ENCODE assay signal across 28 mouse cellular contexts in genomic region chr5:75604238-75604637, GRCm38 (mm10). TPM values are rescaled to one million over a fixed set of nuclear protein-coding genes. Genes with fewer than 3 reads are reported as not detected.
DNase-seq lines count a peak whose midpoint lies in the region; ATAC-seq and TF ChIP-seq lines count a peak whose summit lies in the region.
"Had no signal": no experiment of that assay in that cellular context is flagged by ENCODE, and none has a peak within 500 bp of the region (broad histone marks: within the 10 kb centered on the region; RNA-seq: fewer than 3 reads in every experiment).

No protein-coding gene starts in this region.

- H3K4me1 ChIP-seq in hindbrain, embryonic 10.5 days (replicated peaks) = peaks cover 51% of the 10 kb centered on the region
- H3K4me1 ChIP-seq in hindbrain, postnatal 0 days (ENCODE audit: insufficient read depth, low read length) = no peaks in the 10 kb centered on the region
- H3K4me1 ChIP-seq in neural tube, embryonic 13.5 days (replicated peaks) = peaks cover 48% of the 10 kb centered on the region
- H3K4me1 ChIP-seq: embryonic facial prominence, embryonic 13.5 days had no signal

- H3K9ac ChIP-seq in hindbrain, postnatal 0 days (replicated peaks; ENCODE audit: low read length) = no peak overlapping the region
- H3K9ac ChIP-seq in neural tube, embryonic 13.5 days = peak overlapping the region; percentile 3; the same call in 1 of the 2 replicates
- H3K9ac ChIP-seq: embryonic facial prominence, embryonic 13.5 days; forebrain, embryonic 13.5 days; heart, embryonic 13.5 days; hindbrain, embryonic 12.5 days; hindbrain, embryonic 15.5 days had no signal

- no peak for DNase-seq in hindbrain, embryonic 10.5 days (ENCODE audit: low spot score)
- no peak for DNase-seq in hindbrain, postnatal 0 days (ENCODE audit: low spot score)
- DNase-seq in neural tube, embryonic 10.5 days (ENCODE audit: extremely low spot score, low spot score) = no peak
- no peak for DNase-seq in thymus, postnatal 14 days
- DNase-seq: adrenal gland, adult 2 months; adrenal gland, postnatal 14 days; B cell, adult 2 months; cerebellum, adult 11 months; cerebellum, adult 2 months; cerebellum, adult 9-11 months; cerebellum, postnatal 25 days; embryo, embryonic 11 days; gastrocnemius, postnatal 25 days; heart, adult 2 months; heart, postnatal 14 days; heart, postnatal 4 days had no signal

- H3K4me3 ChIP-seq in hindbrain, embryonic 10.5 days = no peak overlapping the region
- H3K4me3 ChIP-seq in hindbrain, postnatal 0 days (ENCODE audit: low read length) = no peak overlapping the region
- H3K4me3 ChIP-seq in neural tube, embryonic 13.5 days = no peak overlapping the region
- H3K4me3 ChIP-seq: embryonic facial prominence, embryonic 10.5 days; embryonic facial prominence, embryonic 13.5 days; erythroblast, embryonic 14.5 days; forebrain, embryonic 13.5 days; heart, adult 2 months; heart, embryonic 10.5 days; heart, embryonic 13.5 days; hindbrain, embryonic 12.5 days; hindbrain, embryonic 15.5 days had no signal

- H3K27me3 ChIP-seq in hindbrain, embryonic 10.5 days (ENCODE audit: insufficient read depth, poor library complexity, severe bottlenecking) = no peaks in the 10 kb centered on the region
- H3K27me3 ChIP-seq in hindbrain, postnatal 0 days (ENCODE audit: insufficient read depth, low read length) = no peaks in the 10 kb centered on the region
- no peaks in the 10 kb centered on the region for H3K27me3 ChIP-seq in neural tube, embryonic 13.5 days
- H3K27me3 ChIP-seq: embryonic facial prominence, embryonic 13.5 days; forebrain, embryonic 13.5 days; heart, embryonic 13.5 days; hindbrain, embryonic 12.5 days; hindbrain, embryonic 15.5 days had no signal

- peaks cover 7% of the 10 kb centered on the region for H3K36me3 ChIP-seq in hindbrain, embryonic 10.5 days
- no peaks in the 10 kb centered on the region for H3K36me3 ChIP-seq in hindbrain, postnatal 0 days (ENCODE audit: insufficient read depth, low read length)
- peaks cover 3% of the 10 kb centered on the region; the same call in 1 of the 2 replicates for H3K36me3 ChIP-seq in neural tube, embryonic 13.5 days
- H3K36me3 ChIP-seq: embryonic facial prominence, embryonic 13.5 days; heart, embryonic 13.5 days; hindbrain, embryonic 12.5 days had no signal

- H3K9me3 ChIP-seq in hindbrain, embryonic 10.5 days = no peaks in the 10 kb centered on the region
- no peaks in the 10 kb centered on the region for H3K9me3 ChIP-seq in hindbrain, postnatal 0 days (ENCODE audit: low read length)
- no peaks in the 10 kb centered on the region for H3K9me3 ChIP-seq in neural tube, embryonic 13.5 days
- H3K9me3 ChIP-seq: embryonic facial prominence, embryonic 10.5 days; embryonic facial prominence, embryonic 13.5 days; forebrain, embryonic 13.5 days; heart, embryonic 10.5 days; heart, embryonic 13.5 days; hindbrain, embryonic 12.5 days; hindbrain, embryonic 15.5 days had no signal

- no peak for TF ChIP-seq CTCF in hindbrain, postnatal 0 days (IDR thresholded peaks at IDR 0.05; ENCODE audit: low read depth)

- WGBS in hindbrain, embryonic 10.5 days = 58% methylated on average over 9 of the region's 9 CpGs
- 55% methylated on average over 9 of the region's 9 CpGs for WGBS in hindbrain, postnatal 0 days
- 42% methylated on average over 9 of the region's 9 CpGs for WGBS in neural tube, embryonic 13.5 days

- peak overlapping the region; percentile 59; the same call in 1 of the 2 replicates for H3K27ac ChIP-seq in hindbrain, embryonic 10.5 days
- H3K27ac ChIP-seq in hindbrain, postnatal 0 days = no peak overlapping the region
- H3K27ac ChIP-seq in neural tube, embryonic 13.5 days (replicated peaks) = no peak overlapping the region
- H3K27ac ChIP-seq: embryonic facial prominence, embryonic 10.5 days; embryonic facial prominence, embryonic 13.5 days; forebrain, embryonic 13.5 days; heart, adult 2 months; heart, embryonic 13.5 days; hindbrain, embryonic 12.5 days; hindbrain, embryonic 15.5 days had no signal

- ATAC-seq in hindbrain, postnatal 0 days = no peak
- no peak; the same call in 1 of the 2 replicates for ATAC-seq in neural tube, embryonic 13.5 days (ENCODE audit: low read depth)
- ATAC-seq in megakaryocyte, adult 5-6 weeks (ENCODE audit: poor library complexity, severe bottlenecking) = peak; percentile 69
- no peak for ATAC-seq in monocyte, adult 5-6 weeks (replicated peaks; ENCODE audit: insufficient number of reproducible peaks, low FRiP score, low TSS enrichment, poor library complexity, severe bottlenecking)
- ATAC-seq: forebrain, embryonic 13.5 days; forebrain, embryonic 16.5 days had no signal

- no peak overlapping the region for H3K4me2 ChIP-seq in hindbrain, postnatal 0 days (ENCODE audit: low read depth, low read length)
- H3K4me2 ChIP-seq in neural tube, embryonic 13.5 days = no peak overlapping the region
- H3K4me2 ChIP-seq: embryonic facial prominence, embryonic 13.5 days; forebrain, embryonic 13.5 days; heart, embryonic 13.5 days; hindbrain, embryonic 12.5 days; hindbrain, embryonic 15.5 days had no signal

RNA-seq across cellular contexts. Expression of gene Kit, which starts 29.5 kb away (rescaled TPM):
- polyA plus RNA-seq in hindbrain, embryonic 10.5 days (2016; fragmentation: Nextera tagmentation; extraction: Ambion mirVana) = 23.5 and 29.8 TPM in 2 replicates
- total RNA-seq in hindbrain, postnatal 0 days (2014; rRNA removed) = 48.0 and 58.1 TPM in 2 replicates
- polyA plus RNA-seq in hindbrain, postnatal 0 days (2015; fragmentation: Nextera tagmentation; extraction: Ambion mirVana) = 31.2 and 31.8 TPM in 2 replicates
- polyA plus RNA-seq in neural tube, embryonic 13.5 days (2015; fragmentation: Nextera tagmentation; extraction: Ambion mirVana) = 47.2 and 48.1 TPM in 2 replicates
- total RNA-seq in megakaryocyte, adult 5-6 weeks (2015) = 2.8 and 2.9 TPM in 2 replicates
- 2.4 and 2.5 TPM in 2 replicates for total RNA-seq in megakaryocyte, adult 5-6 weeks (2017)
- total RNA-seq in monocyte, adult 5-6 weeks (2017) = 3.0 to 6.0 TPM (median 3.9 TPM) in 3 replicates
